Mouse (Mus musculus) stomach, embryonic 16.5 days (tissue): Measurements from ENCODE around the gene Prune2. TPM values are rescaled to one million over a fixed set of nuclear protein-coding genes. Genes with fewer than 3 reads are reported as not detected.
A peak's percentile ranks its signal among the peaks of the same experiment; 100 is the strongest.
"Not testable (repeated sequence)": the region's sequence is repeated elsewhere in the genome, so short reads cannot be mapped to it uniquely, and the experiment has no call there.

ENCODE experiments used
- ATAC-seq: fragments of 200-750 bp; cut with Nextera tagmentation; 2 replicates; pipeline ENCODE4 v1.8.0; 2017; ENCODE audit warnings: moderate number of reproducible peaks, moderate TSS enrichment; ENCODE audit not compliant: insufficient read depth, low FRiP score
- H3K27ac ChIP-seq: fragments of 300-500 bp; sonication (generic); 2 replicates; pipeline ENCODE4 v1.5.1; 2014; ENCODE audit warnings: low read length
- H3K27me3 ChIP-seq: fragments of 300-500 bp; sonication (generic); 2 replicates; pipeline ENCODE4 v1.6.1; 2014; ENCODE audit warnings: low read length, control low read depth, mixed read lengths; ENCODE audit not compliant: control insufficient read depth, insufficient read depth
- H3K36me3 ChIP-seq: fragments of 300-500 bp; sonication (generic); 2 replicates; pipeline ENCODE4 v1.6.1; 2014; ENCODE audit warnings: low read length; ENCODE audit not compliant: control insufficient read depth, insufficient read depth
- H3K4me1 ChIP-seq: fragments of 300-500 bp; sonication (generic); 2 replicates; pipeline ENCODE4 v1.6.1; 2014; ENCODE audit warnings: low read length, control low read depth, mixed read lengths; ENCODE audit not compliant: control insufficient read depth, insufficient read depth
- H3K4me2 ChIP-seq: fragments of 300-500 bp; sonication (generic); 2 replicates; pipeline ENCODE4 v1.6.1; 2014; ENCODE audit warnings: low read depth, low read length, mixed read lengths
- H3K4me3 ChIP-seq: fragments of 300-500 bp; sonication (generic); replicated peaks from 2 replicates; pipeline ENCODE4 v1.5.1; 2014; ENCODE audit warnings: mild to moderate bottlenecking, low read length
- H3K9ac ChIP-seq: fragments of 300-500 bp; sonication (generic); 2 replicates; pipeline ENCODE4 v1.6.1; 2014; ENCODE audit warnings: low read length
- H3K9me3 ChIP-seq: fragments of 300-500 bp; sonication (generic); replicated peaks from 2 replicates; pipeline ENCODE4 v1.6.1; 2016; ENCODE audit warnings: low read length, control low read depth; ENCODE audit not compliant: control insufficient read depth
- WGBS: fragments of 180-500 bp; shearing (Covaris S2); extraction: QIAGEN DNeasy Blood & Tissue Kit; methylation state at CpG from one replicate; pipeline ENCODE4 v1.1.7; 2014; 5-methylcytosine and 5-hydroxymethylcytosine counted together
- polyA plus RNA-seq: library from polyadenylated mRNA; unstranded; fragments of >200 nt; fragmentation: Nextera tagmentation; extraction: Ambion mirVana; gene quantifications from 2 replicates; pipeline ENCODE4 v1.2.1, GENCODE M21; 2015

The Prune2 gene
- polyA plus RNA-seq, 1 experiment from 2014 or later = 2.9 TPM

- H3K9ac ChIP-seq = no peak overlapping the region
- no peak overlapping the region for H3K4me2 ChIP-seq
- no peaks in the 10 kb centered on the region for H3K27me3 ChIP-seq
- H3K4me3 ChIP-seq = no peak overlapping the region
- no peak overlapping the region for H3K27ac ChIP-seq
- 64% methylated on average over 10 of the region's 10 CpGs for WGBS
- H3K36me3 ChIP-seq = no peaks in the 10 kb centered on the region
- ATAC-seq = peak; percentile 33; the same call in 1 of the 2 replicates
- no peaks in the 10 kb centered on the region for H3K4me1 ChIP-seq
- H3K9me3 ChIP-seq = no peaks in the 10 kb centered on the region
Observed at GRCm38 (mm10) chr19:17169746-17170145, 213.8 kb downstream of the Prune2 start.

GRCm38 (mm10) chr19:17174501-17174900 lies 218.6 kb downstream of the Prune2 start:
- WGBS = 82% methylated on average over 2 of the region's 2 CpGs
- not testable (repeated sequence) for H3K27ac ChIP-seq, H3K4me1 ChIP-seq, H3K36me3 ChIP-seq, H3K4me2 ChIP-seq, ATAC-seq, H3K27me3 ChIP-seq, H3K9me3 ChIP-seq, H3K9ac ChIP-seq, H3K4me3 ChIP-seq

GRCm38 (mm10) chr19:17180506-17180905 lies 224.6 kb downstream of the Prune2 start:
- Histone ChIP-seq H3K4me3 (no peak overlapping the region), H3K27me3 (no peaks in the 10 kb centered on the region), H3K9ac (no peak overlapping the region), H3K4me1 (no peaks in the 10 kb centered on the region), H3K9me3 (no peaks in the 10 kb centered on the region), H3K36me3 (no peaks in the 10 kb centered on the region), H3K27ac (no peak overlapping the region), H3K4me2 (no peak overlapping the region)
- WGBS = 41% methylated on average over 4 of the region's 4 CpGs
- no peak for ATAC-seq

- ATAC-seq = no peak
- H3K9me3 ChIP-seq = no peaks in the 10 kb centered on the region
- H3K36me3 ChIP-seq = no peaks in the 10 kb centered on the region
Observed at GRCm38 (mm10) chr19:17194730-17195129, 238.8 kb downstream of the Prune2 start.

GRCm38 (mm10) chr19:17199059-17199458 lies 243.1 kb downstream of the Prune2 start:
- WGBS = 29% methylated on average over 8 of the region's 8 CpGs
- Histone ChIP-seq H3K9me3 (no peaks in the 10 kb centered on the region), H3K4me2 (no peak overlapping the region), H3K4me1 (no peaks in the 10 kb centered on the region), H3K9ac (no peak overlapping the region), H3K27me3 (no peaks in the 10 kb centered on the region), H3K27ac (no peak overlapping the region), H3K4me3 (no peak overlapping the region), H3K36me3 (no peaks in the 10 kb centered on the region)
- ATAC-seq = peak; percentile 53; the same call in 1 of the 2 replicates

More at GRCm38 (mm10) chr19:17194730-17195129, 238.8 kb downstream of the Prune2 start:
- Histone ChIP-seq H3K27ac (no peak overlapping the region), H3K9ac (no peak overlapping the region), H3K27me3 (no peaks in the 10 kb centered on the region), H3K4me2 (no peak overlapping the region), H3K4me3 (no peak overlapping the region), H3K4me1 (no peaks in the 10 kb centered on the region)
- WGBS = 77% methylated on average over 5 of the region's 5 CpGs

- no peaks in the 10 kb centered on the region for H3K36me3 ChIP-seq
- no peak overlapping the region for H3K4me3 ChIP-seq
- H3K27ac ChIP-seq = no peak overlapping the region
- H3K4me1 ChIP-seq = no peaks in the 10 kb centered on the region
- no peak for ATAC-seq
- H3K9me3 ChIP-seq = no peaks in the 10 kb centered on the region
- no peak overlapping the region for H3K9ac ChIP-seq
- H3K27me3 ChIP-seq = no peaks in the 10 kb centered on the region
- no peak overlapping the region for H3K4me2 ChIP-seq
- 78% methylated on average over 7 of the region's 7 CpGs for WGBS
Observed at GRCm38 (mm10) chr19:17207141-17207540, 251.2 kb downstream of the Prune2 start.

GRCm38 (mm10) chr19:17210541-17210940 lies 254.6 kb downstream of the Prune2 start:
- Histone ChIP-seq H3K36me3 (no peaks in the 10 kb centered on the region), H3K9me3 (no peaks in the 10 kb centered on the region), H3K9ac (no peak overlapping the region), H3K4me3 (no peak overlapping the region), H3K4me1 (no peaks in the 10 kb centered on the region), H3K27me3 (no peaks in the 10 kb centered on the region), H3K4me2 (no peak overlapping the region), H3K27ac (no peak overlapping the region)
- 80% methylated on average over 3 of the region's 3 CpGs for WGBS
- ATAC-seq = no peak

- H3K27ac ChIP-seq = no peak overlapping the region
- 77% methylated on average over 13 of the region's 13 CpGs for WGBS
- H3K27me3 ChIP-seq = no peaks in the 10 kb centered on the region
- H3K9ac ChIP-seq = no peak overlapping the region
- no peaks in the 10 kb centered on the region for H3K36me3 ChIP-seq
- H3K9me3 ChIP-seq = no peaks in the 10 kb centered on the region
- H3K4me1 ChIP-seq = no peaks in the 10 kb centered on the region
- ATAC-seq = no peak
- H3K4me2 ChIP-seq = no peak overlapping the region
- H3K4me3 ChIP-seq = no peak overlapping the region
Observed at GRCm38 (mm10) chr19:17214896-17215520, 259.1 kb downstream of the Prune2 start.

GRCm38 (mm10) chr19:17218195-17218594 lies 262.3 kb downstream of the Prune2 start:
- WGBS = 79% methylated on average over 3 of the region's 3 CpGs
- Histone ChIP-seq H3K4me3 (no peak overlapping the region), H3K36me3 (no peaks in the 10 kb centered on the region), H3K4me1 (no peaks in the 10 kb centered on the region), H3K9ac (no peak overlapping the region), H3K9me3 (no peaks in the 10 kb centered on the region), H3K4me2 (no peak overlapping the region), H3K27ac (no peak overlapping the region), H3K27me3 (no peaks in the 10 kb centered on the region)
- ATAC-seq = no peak
